Mouse (Mus musculus) heart, adult 9 months (tissue): Measurements from ENCODE around the gene Icam5.
"Not testable (repeated sequence)": the region's sequence is repeated elsewhere in the genome, so short reads cannot be mapped to it uniquely, and the experiment has no call there.

ENCODE experiments used
- DNase-seq, 2 experiments: peaks; one replicate each; pipeline ENCODE4 v3.0.0; 2022; ENCODE audit warnings: low spot score in 2 of 2

Gene Icam5

GRCm38 (mm10) chr9:21031896-21032351 lies at the start of gene Icam5:
Gene Icam5 (plus strand): TSS chr9:21032073.
- no peak for DNase-seq

GRCm38 (mm10) chr9:20982171-20982570 lies 49.7 kb upstream of the Icam5 start:
- DNase-seq: no peak

- no peak for DNase-seq
Measured at GRCm38 (mm10) chr9:20983169-20983568, 48.7 kb upstream of the Icam5 start.

- peak; percentile 59 to 61 for DNase-seq
Measured at GRCm38 (mm10) chr9:20986952-20987686, 44.8 kb upstream of the Icam5 start.

GRCm38 (mm10) chr9:20987953-20988352 lies 43.9 kb upstream of the Icam5 start:
- no peak for DNase-seq

- DNase-seq: no peak
Measured at GRCm38 (mm10) chr9:20990861-20991260, 41.0 kb upstream of the Icam5 start.

- no peak for DNase-seq
Measured at GRCm38 (mm10) chr9:20991587-20991986, 40.3 kb upstream of the Icam5 start.

- DNase-seq: no peak
Measured at GRCm38 (mm10) chr9:20993165-20993898, 38.5 kb upstream of the Icam5 start.

GRCm38 (mm10) chr9:20995069-20995468 lies 36.8 kb upstream of the Icam5 start:
- no peak for DNase-seq

GRCm38 (mm10) chr9:20997065-20997464 lies 34.8 kb upstream of the Icam5 start:
- no peak for DNase-seq

- DNase-seq: not testable (repeated sequence)
Measured at GRCm38 (mm10) chr9:20998337-20998736, 33.5 kb upstream of the Icam5 start.

GRCm38 (mm10) chr9:21000811-21001210 lies 31.1 kb upstream of the Icam5 start:
- no peak for DNase-seq

GRCm38 (mm10) chr9:21001651-21002200 lies 30.1 kb upstream of the Icam5 start:
- DNase-seq: no peak

GRCm38 (mm10) chr9:21002270-21002626 lies 29.6 kb upstream of the Icam5 start:
- DNase-seq: no peak

- peak; percentile 81 to 82 for DNase-seq
Measured at GRCm38 (mm10) chr9:21002627-21003551, 29.0 kb upstream of the Icam5 start, which contains the start of gene Mrpl4. Gene Mrpl4 (plus strand): TSS chr9:21002738.

- DNase-seq: no peak
Measured at GRCm38 (mm10) chr9:21007313-21007952, 24.4 kb upstream of the Icam5 start.

GRCm38 (mm10) chr9:21008007-21008406 lies 23.9 kb upstream of the Icam5 start:
- no peak for DNase-seq

GRCm38 (mm10) chr9:21010362-21010761 lies 21.5 kb upstream of the Icam5 start:
- DNase-seq: peak in 1 of 2 experiments; percentile 67

GRCm38 (mm10) chr9:21010939-21011541 lies 20.8 kb upstream of the Icam5 start:
- not testable (repeated sequence) for DNase-seq

GRCm38 (mm10) chr9:21011846-21012312 lies 20.0 kb upstream of the Icam5 start:
- peak; percentile 71 to 76 for DNase-seq
